Mouse (Mus musculus) CH12.LX (cell line): ENCODE results near the gene Bglap3. TPM values are rescaled to one million over a fixed set of nuclear protein-coding genes. Genes with fewer than 3 reads are reported as not detected.

Source experiments
- DNase-seq: peaks from one replicate; pipeline ENCODE4 v3.0.0-alpha.2; 2013; ENCODE audit errors: extremely low read depth
- H3K27ac ChIP-seq: 2 replicates; pipeline ENCODE4 v1.5.1; 2012; ENCODE audit warnings: low read depth, mild to moderate bottlenecking, control low read depth, moderate library complexity; ENCODE audit not compliant: insufficient read depth
- H3K27me3 ChIP-seq: replicated peaks from 2 replicates; pipeline ENCODE3; 2012; ENCODE audit warnings: inconsistent platforms
- H3K36me3 ChIP-seq, 2 experiments: replicated peaks in 1 of 2; 2 replicates each; pipeline versions ENCODE3 to v1.6.1; 2012; ENCODE audit warnings: inconsistent platforms in 1 of 2, low read length in 1 of 2, mild to moderate bottlenecking in 1 of 2, mixed read lengths in 1 of 2, moderate library complexity in 1 of 2; ENCODE audit not compliant: control insufficient read depth in 1 of 2, insufficient read depth in 1 of 2
- H3K4me1 ChIP-seq, 2 experiments: 2 replicates each; pipeline ENCODE4 v1.6.1; 2012; ENCODE audit warnings: inconsistent platforms in 1 of 2, moderate library complexity in 1 of 2; ENCODE audit not compliant: insufficient read depth in 2 of 2, control insufficient read depth in 1 of 2
- H3K4me2 ChIP-seq: 2 replicates; pipeline ENCODE4 v1.6.1; 2012; ENCODE audit warnings: low read depth, mild to moderate bottlenecking, control low read depth; ENCODE audit not compliant: poor library complexity, insufficient read depth, severe bottlenecking
- H3K4me3 ChIP-seq, 3 experiments: fragments of 150-350 bp in 1 of 3; sonication (generic) in 1 of 3; replicated peaks in 1 of 3; 2 replicates each; pipeline versions ENCODE3 to v1.5.1; 2011 to 2012; ENCODE audit warnings: low read depth in 2 of 3, low read length in 2 of 3, mild to moderate bottlenecking in 2 of 3, moderate library complexity in 2 of 3, control low read depth in 1 of 3, improper control_type of control experiment in 1 of 3, inconsistent platforms in 1 of 3, mixed read lengths in 1 of 3; ENCODE audit not compliant: poor library complexity in 1 of 3
- H3K79me2 ChIP-seq: replicated peaks from 2 replicates; pipeline ENCODE4 v1.6.1; 2012; ENCODE audit warnings: mild to moderate bottlenecking, moderate library complexity; ENCODE audit not compliant: control insufficient read depth, poor library complexity, insufficient read depth, severe bottlenecking; ENCODE audit errors: extremely low read depth
- H3K9ac ChIP-seq: 2 replicates; pipeline ENCODE4 v1.6.1; 2012; ENCODE audit warnings: low read depth, mild to moderate bottlenecking, control low read depth, moderate library complexity; ENCODE audit not compliant: insufficient read depth
- H3K9me3 ChIP-seq: replicated peaks from 2 replicates; pipeline ENCODE3; 2012; ENCODE audit warnings: low read length, inconsistent platforms, mixed read lengths
- CHD2 ChIP-seq: IDR thresholded peaks from 2 replicates; pipeline ENCODE4 v1.6.1; 2011; ENCODE audit warnings: low read length, improper control_type of control experiment
- CTCF ChIP-seq, 2 experiments: IDR thresholded peaks in 1 of 2; conservative IDR thresholded peaks in 1 of 2; 2 replicates each; pipeline ENCODE4 v1.5.1; 2011 to 2012; ENCODE audit warnings: low read depth in 2 of 2, low read length in 2 of 2, improper control_type of control experiment in 1 of 2, inconsistent platforms in 1 of 2, mild to moderate bottlenecking in 1 of 2, moderate library complexity in 1 of 2
- EP300 ChIP-seq: IDR thresholded peaks from 2 replicates; pipeline ENCODE4 v1.6.1; 2011; ENCODE audit warnings: low read length, improper control_type of control experiment
- HCFC1 ChIP-seq: IDR thresholded peaks from 2 replicates; pipeline ENCODE4 v1.6.1; 2012; ENCODE audit warnings: low read depth, mild to moderate bottlenecking, inconsistent platforms, low read length, improper control_type of control experiment
- JUN ChIP-seq: IDR thresholded peaks from 2 replicates; pipeline ENCODE4 v1.6.1; 2011; ENCODE audit warnings: low read depth, mild to moderate bottlenecking, low read length, improper control_type of control experiment, moderate library complexity; ENCODE audit not compliant: insufficient read depth
- KAT2A ChIP-seq: IDR thresholded peaks from 2 replicates; pipeline ENCODE4 v1.6.1; 2012; ENCODE audit warnings: low read length, improper control_type of control experiment, inconsistent platforms; ENCODE audit not compliant: insufficient replicate concordance
- MAFK ChIP-seq: IDR thresholded peaks from 2 replicates; pipeline ENCODE4 v1.6.1; 2011; ENCODE audit warnings: low read length, improper control_type of control experiment; ENCODE audit not compliant: insufficient replicate concordance
- MAZ ChIP-seq: IDR thresholded peaks from 2 replicates; pipeline ENCODE4 v1.6.1; 2012; ENCODE audit warnings: low read depth, mild to moderate bottlenecking, inconsistent platforms, low read length, improper control_type of control experiment, moderate library complexity
- MEF2A ChIP-seq: IDR thresholded peaks from 2 replicates; pipeline ENCODE4 v1.6.1; 2014; ENCODE audit warnings: low read depth, mild to moderate bottlenecking, inconsistent platforms, low read length, improper control_type of control experiment, borderline replicate concordance
- MXI1 ChIP-seq: IDR thresholded peaks from 2 replicates; pipeline ENCODE4 v1.6.1; 2011; ENCODE audit warnings: mild to moderate bottlenecking, low read depth, low read length, improper control_type of control experiment
- PAX5 ChIP-seq: IDR thresholded peaks from 2 replicates; pipeline ENCODE4 v1.6.1; 2012; ENCODE audit warnings: low read length, inconsistent platforms, mixed read lengths
- SIN3A ChIP-seq: IDR thresholded peaks from 2 replicates; pipeline ENCODE4 v1.6.1; 2012; ENCODE audit warnings: low read length, improper control_type of control experiment, inconsistent platforms
- SMC3 ChIP-seq: IDR thresholded peaks from 2 replicates; pipeline ENCODE4 v1.6.1; 2011; ENCODE audit warnings: low read depth, low read length, improper control_type of control experiment
- TBP ChIP-seq: conservative IDR thresholded peaks from 2 replicates; pipeline ENCODE4 v1.6.1; 2011; ENCODE audit warnings: low read depth, low read length, improper control_type of control experiment
- USF1 ChIP-seq: IDR thresholded peaks from 2 replicates; pipeline ENCODE4 v1.6.1; 2014; ENCODE audit warnings: low read depth, mild to moderate bottlenecking, inconsistent platforms, low read length, improper control_type of control experiment
- USF2 ChIP-seq: conservative IDR thresholded peaks from 2 replicates; pipeline ENCODE4 v1.6.1; 2011; ENCODE audit warnings: low read depth, low read length, improper control_type of control experiment
- ZMIZ1 ChIP-seq: IDR thresholded peaks from 2 replicates; pipeline ENCODE4 v1.6.1; 2012; ENCODE audit warnings: low read depth, mild to moderate bottlenecking, inconsistent platforms, low read length, improper control_type of control experiment
- dilution Hi-C: fragments of 300-500 bp; cut with MboI; formaldehyde crosslinking; loops from 2 replicates; pipeline ENCODE4 v1.14.3; 2020; ENCODE audit warnings: low sequenced_read_pairs; ENCODE audit not compliant: extremely low pct_unique_long_range_greater_than_20kb, extremely low pct_ligation_motif_present
- in situ Hi-C: fragments of 300-500 bp; cut with MboI; formaldehyde crosslinking; loops from 3 replicates; pipeline ENCODE4 v1.14.3; 2019; ENCODE audit warnings: low sequenced_read_pairs, low pct_ligation_motif_present, low pct_unique_long_range_greater_than_20kb, mixed read lengths
- polyA plus RNA-seq: library from polyadenylated mRNA; unstranded; fragments of >175 nt; gene quantifications from 2 replicates; pipeline ENCODE4 v1.2.1, GENCODE M21; 2012; ENCODE audit warnings: low read depth; ENCODE audit not compliant: insufficient read length
- total RNA-seq, 2 experiments: library from RNA; depleted of rRNA; stranded (reverse); fragments of 300-350 nt in 1 of 2; fragments of >200 nt in 1 of 2; gene quantifications; 2 replicates each; pipeline ENCODE4 v1.2.3; 2012 to 2014

The Bglap3 gene
- total and polyA plus RNA-seq, 3 experiments = 1.0 to 2.7 (median 2.0) TPM

GRCm38 (mm10) chr3:88420771-88421170 lies 48.2 kb upstream of the Bglap3 start:
- H3K9ac ChIP-seq = no peak overlapping the region
- dilution Hi-C loops = no loop called here
- DNase-seq = no peak
- no peak overlapping the region for H3K27ac ChIP-seq
- no peaks in the 10 kb centered on the region for H3K9me3 ChIP-seq
- H3K27me3 ChIP-seq = no peaks in the 10 kb centered on the region
- TF ChIP-seq SIN3A (no peak), PAX5 (no peak), KAT2A (no peak)
- H3K4me2 ChIP-seq = no peak overlapping the region
- H3K4me1 ChIP-seq = peaks cover 5 to 29% of the 10 kb centered on the region in 2 experiments; a peak in 3 of 4 replicates
- H3K36me3 ChIP-seq = peaks cover 46 to 66% of the 10 kb centered on the region in 2 experiments
- peaks cover 16% of the 10 kb centered on the region for H3K79me2 ChIP-seq
- in situ Hi-C loops = no loop called here
- no peak overlapping the region for H3K4me3 ChIP-seq

DNA sequence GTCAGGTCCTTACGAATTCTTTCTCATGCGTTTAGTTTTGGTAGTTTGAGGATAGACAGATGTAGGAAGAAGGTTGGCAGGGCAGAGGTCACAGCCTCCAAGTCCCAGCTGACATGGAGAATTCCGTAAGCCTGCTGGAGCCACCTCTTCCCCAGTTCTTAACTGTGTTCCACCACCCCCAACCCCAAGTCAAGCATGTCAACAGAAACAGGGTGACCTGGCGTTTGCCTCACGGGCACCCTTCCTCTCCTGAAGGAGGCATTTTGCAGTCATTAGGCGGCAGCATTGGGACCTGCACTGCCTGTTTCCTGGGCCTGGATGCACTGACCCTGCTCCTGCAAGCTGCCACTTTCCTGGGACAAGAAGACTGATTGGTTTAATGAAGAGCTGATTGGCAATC lies 45.5 kb upstream of the Bglap3 start:
- no peaks in the 10 kb centered on the region for H3K27me3 ChIP-seq
- TF ChIP-seq HCFC1 (no peak), SMC3 (no peak), MAZ (no peak), ZMIZ1 (no peak), EP300 (no peak), PAX5 (no peak), CHD2 (no peak), TBP (no peak), MEF2A (no peak), MAFK (no peak), USF1 (no peak), MXI1 (no peak), CTCF (conservative IDR thresholded peaks at IDR 0.05 in 1 of 2, IDR thresholded peaks at IDR 0.05 in 1 of 2; ENCODE audit: low read depth in 2 of 2, low read length in 2 of 2) (no peak), USF2 (no peak), JUN (no peak)
- no peak overlapping the region for H3K4me2 ChIP-seq
- in situ Hi-C loops (no loop called here), dilution Hi-C loops (no loop called here)
- no peaks in the 10 kb centered on the region for H3K9me3 ChIP-seq
- H3K79me2 ChIP-seq = peaks cover 7% of the 10 kb centered on the region; the same call in 1 of the 2 replicates
- DNase-seq = no peak
- peaks cover 2 to 12% of the 10 kb centered on the region in 2 experiments; a peak in 2 of 4 replicates for H3K4me1 ChIP-seq
- H3K9ac ChIP-seq = no peak overlapping the region
- peaks cover 52 to 92% of the 10 kb centered on the region in 2 experiments for H3K36me3 ChIP-seq
- no peak overlapping the region for H3K4me3 ChIP-seq
- H3K27ac ChIP-seq = no peak overlapping the region
